Mouse (Mus musculus) gastrocnemius, adult 2 months (tissue): ENCODE measurements around the gene Gpr143. TPM values are rescaled to one million over a fixed set of nuclear protein-coding genes. Genes with fewer than 3 reads are reported as not detected.
"Not testable (repeated sequence)": the region's sequence is repeated elsewhere in the genome, so short reads cannot be mapped to it uniquely, and the experiment has no call there.

ENCODE experiments used
- DNase-seq: peaks from one replicate; pipeline ENCODE4 v3.0.0; 2022
- H3K27ac ChIP-seq: fragments of 200-600 bp; 2 replicates; pipeline ENCODE4 v1.8.1; 2022; ENCODE audit warnings: mild to moderate bottlenecking
- H3K4me3 ChIP-seq: fragments of 200-600 bp; 2 replicates; pipeline ENCODE4 v1.8.1; 2022; ENCODE audit warnings: mild to moderate bottlenecking, moderate library complexity
- CTCF ChIP-seq: fragments of 200-600 bp; IDR thresholded peaks from 2 replicates; pipeline ENCODE4 v1.8.1; 2022; ENCODE audit warnings: antibody characterized with exemption, mild to moderate bottlenecking, moderate library complexity
- intact Hi-C: fragments of 180-260 bp; cut with DNase I; formaldehyde crosslinking; loops from one replicate; pipeline ENCODE4 v1.15.1; 2025
- total RNA-seq, 2 experiments: library from RNA; stranded (reverse); gene quantifications; 2 replicates each; pipeline ENCODE4 v1.2.3; 2021

Gpr143 gene
- total RNA-seq, 2 experiments from 2014 or later, result not detected

DNA sequence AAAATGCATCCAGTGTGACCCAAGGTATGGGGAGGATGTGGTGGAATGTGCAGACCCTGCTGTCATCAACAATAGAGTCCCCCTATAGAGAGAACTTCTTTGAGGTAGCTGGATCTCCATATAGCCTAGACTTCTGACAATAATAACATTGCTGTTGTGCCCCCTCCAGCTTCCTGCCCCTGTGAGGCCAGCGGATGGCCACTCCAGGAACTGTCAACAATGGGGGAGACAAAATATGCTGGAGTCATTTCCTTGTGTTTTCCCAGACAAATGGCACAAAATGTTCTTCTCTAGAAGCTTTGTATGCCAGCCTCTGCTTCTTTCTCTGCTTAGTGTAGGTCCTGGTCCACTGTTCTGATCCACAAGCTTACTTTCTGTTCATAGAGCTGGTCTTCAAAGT is 6.4 kb downstream of the Gpr143 start:
- intact Hi-C loops, result no loop called here
- no peak for DNase-seq
- no peak overlapping the region for H3K27ac ChIP-seq
- no peak overlapping the region for H3K4me3 ChIP-seq
- no peak for TF ChIP-seq CTCF

DNA sequence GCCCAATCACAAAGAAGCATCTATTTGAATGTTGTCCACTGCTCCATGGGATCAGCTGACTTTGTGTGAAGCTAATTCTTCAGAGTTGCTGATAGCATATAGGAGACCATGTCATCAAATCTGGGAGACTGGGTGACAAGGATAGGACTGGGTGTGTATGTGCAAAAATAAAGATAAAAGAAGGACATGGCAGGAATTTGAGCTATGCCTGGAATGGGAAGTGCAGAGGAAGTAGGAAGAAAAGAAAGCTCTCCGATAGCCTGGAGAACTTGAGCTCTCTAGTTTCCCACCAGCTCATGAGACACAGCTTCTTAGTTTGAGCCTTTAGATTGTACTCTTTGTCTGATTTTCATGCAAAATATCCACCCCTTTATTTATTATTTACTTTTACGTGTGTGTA is 6.9 kb downstream of the Gpr143 start:
- no peak for TF ChIP-seq CTCF
- DNase-seq, result no peak
- no peak overlapping the region for H3K4me3 ChIP-seq
- intact Hi-C loops, result no loop called here
- no peak overlapping the region for H3K27ac ChIP-seq

DNA sequence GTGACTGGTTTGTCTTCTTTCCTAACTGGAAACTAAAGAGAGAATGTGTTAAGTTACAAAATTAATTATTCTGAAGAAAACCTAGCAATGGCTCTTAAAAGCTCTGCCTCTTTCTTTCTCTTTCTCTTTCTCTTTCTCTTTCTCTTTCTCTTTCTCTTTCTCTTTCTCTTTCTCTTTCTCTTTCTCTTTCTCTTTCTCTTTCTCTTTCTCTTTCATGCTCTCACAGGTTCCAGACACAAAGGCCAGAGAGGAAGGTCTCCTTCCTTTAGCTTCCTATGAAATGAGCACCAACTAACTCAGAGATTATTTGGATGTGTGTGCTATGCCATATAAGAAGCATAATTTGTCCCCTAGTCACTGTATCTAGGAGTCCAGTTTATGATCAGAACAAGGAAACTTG is 23.6 kb downstream of the Gpr143 start:
- no peak for DNase-seq
- TF ChIP-seq CTCF, result no peak
- Histone ChIP-seq H3K4me3 (no peak overlapping the region), H3K27ac (no peak overlapping the region)
- intact Hi-C loops, result no loop called here

DNA sequence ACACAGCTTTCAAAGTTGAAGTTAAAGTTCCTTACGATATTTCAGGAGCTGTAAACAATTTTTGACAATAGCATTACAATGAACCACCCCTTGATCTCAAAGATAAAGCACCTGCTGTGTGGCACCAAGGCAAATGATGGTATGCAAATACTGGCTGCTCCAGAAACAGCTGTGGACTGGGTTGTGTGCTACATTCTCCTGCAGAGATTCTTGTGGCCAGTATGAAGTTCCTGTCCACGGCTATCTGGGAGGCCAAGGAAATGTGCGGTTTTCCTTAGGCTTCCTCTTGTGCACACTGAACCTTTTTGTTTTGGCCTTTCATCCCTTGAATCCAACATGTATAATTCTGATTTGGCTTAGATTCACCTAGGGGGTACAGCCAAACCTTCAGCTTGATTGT is 31.6 kb downstream of the Gpr143 start:
- intact Hi-C loops, result loop anchor here (10.0 kb wide), 1 partner anchor 199 kb away; no protein-coding TSS in a partner anchor
- Histone ChIP-seq H3K27ac (no peak overlapping the region), H3K4me3 (no peak overlapping the region)
- no peak for DNase-seq
- no peak for TF ChIP-seq CTCF

DNA sequence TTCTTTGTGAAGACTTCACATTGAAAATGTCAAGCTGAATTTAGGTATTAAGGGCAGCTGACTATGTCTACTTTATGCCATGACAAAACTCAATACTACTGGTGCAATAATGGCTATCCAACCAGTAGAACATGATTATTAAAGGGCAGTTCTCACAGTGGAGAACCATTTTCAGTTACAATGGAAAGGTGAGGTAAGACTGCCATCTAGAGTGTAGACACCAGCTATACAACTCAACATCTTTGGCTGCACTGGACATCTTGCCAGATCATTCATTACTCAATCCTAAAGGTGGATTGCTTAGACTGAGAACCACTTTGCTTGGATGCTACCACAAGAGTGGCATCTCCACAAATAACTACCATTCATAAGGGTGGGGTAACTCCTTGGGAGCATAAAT is 37.3 kb downstream of the Gpr143 start:
- H3K27ac ChIP-seq, result no peak overlapping the region
- peak; percentile 55 for TF ChIP-seq CTCF
- DNase-seq, result no peak
- H3K4me3 ChIP-seq, result no peak overlapping the region
- intact Hi-C loops, result loop anchor here (2.0 to 10.0 kb wide), 2 partner anchors 112 to 204 kb away; no protein-coding TSS in a partner anchor

DNA sequence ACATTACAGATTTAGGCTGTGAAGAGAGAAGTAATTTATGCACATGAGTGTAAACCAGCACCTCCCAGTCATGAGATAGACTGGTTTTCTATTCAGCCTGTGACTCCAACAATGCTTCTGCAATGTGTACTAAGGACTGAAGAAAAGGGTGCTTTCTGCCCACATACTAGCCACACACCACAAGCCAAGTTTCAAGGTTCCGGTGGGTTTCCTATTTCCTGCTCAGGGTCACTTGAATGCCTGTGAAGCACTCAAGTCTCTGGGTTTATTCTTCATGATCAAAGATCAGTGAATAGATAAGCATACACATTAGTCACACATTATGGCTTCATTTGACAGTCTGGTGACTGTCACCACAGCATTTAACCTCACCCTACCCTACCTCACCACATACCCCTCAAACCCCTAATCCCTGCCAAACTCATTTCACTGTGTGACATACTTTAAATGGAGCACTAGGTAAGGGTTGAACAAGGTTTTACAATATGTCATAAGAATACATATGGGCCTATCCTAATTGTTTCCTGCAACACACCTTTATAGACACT is 49.4 kb downstream of the Gpr143 start:
- DNase-seq, H3K4me3 ChIP-seq, intact Hi-C loops, H3K27ac ChIP-seq: not testable (repeated sequence)

DNA sequence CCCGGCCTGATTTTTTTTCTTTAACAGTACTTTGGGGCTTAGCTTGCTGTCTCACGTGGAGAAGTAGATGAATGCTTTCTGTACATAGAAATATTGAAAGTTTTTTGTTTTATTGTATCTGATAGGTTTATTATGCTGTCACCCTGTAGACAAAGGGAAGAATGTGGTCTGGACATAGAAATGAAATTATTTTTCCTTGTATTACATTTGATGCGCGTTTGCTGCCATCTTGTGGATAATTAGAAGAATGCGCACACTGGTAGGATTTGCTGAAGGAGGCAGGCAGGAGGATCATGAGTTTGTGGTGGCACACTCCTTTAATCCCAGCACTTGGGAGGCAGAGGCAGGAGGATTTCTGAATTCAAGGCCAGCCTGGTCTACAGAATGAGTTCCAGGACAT is 53.2 kb downstream of the Gpr143 start:
- not testable (repeated sequence) for DNase-seq

DNA sequence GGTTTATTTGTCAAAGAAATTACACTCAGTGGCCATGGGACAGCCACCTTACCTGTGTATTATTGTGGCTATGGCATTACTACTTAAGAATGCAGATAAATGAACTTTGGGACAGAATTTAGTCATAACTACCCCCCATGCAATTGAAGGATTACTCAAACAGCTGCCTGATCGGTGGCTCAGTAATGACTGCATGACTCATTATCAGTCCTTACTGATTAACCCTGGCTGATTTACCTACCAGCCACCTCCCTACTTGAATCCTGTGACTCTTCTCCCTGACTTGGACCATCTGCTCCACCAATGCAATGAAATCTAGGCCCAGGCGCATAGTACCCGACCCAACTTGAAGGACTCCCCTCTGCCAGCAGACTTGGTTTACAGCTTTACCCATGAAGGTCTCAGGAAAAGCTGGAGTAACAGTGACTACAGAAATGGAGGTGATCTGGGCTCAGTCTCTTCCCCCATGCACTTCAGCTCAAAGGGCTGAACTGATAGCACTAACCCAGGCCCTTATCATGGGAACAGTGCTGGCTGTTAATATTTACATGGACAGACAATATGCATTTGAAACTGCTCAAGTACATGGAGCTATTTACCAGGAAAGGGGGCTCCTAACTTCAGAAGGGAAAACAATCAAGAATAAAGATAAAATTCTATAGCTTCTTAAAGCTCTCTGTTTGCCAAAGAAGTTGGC is 73.5 kb downstream of the Gpr143 start:
- intact Hi-C loops, result no loop called here
- TF ChIP-seq CTCF, result no peak
- Histone ChIP-seq H3K27ac (no peak overlapping the region), H3K4me3 (no peak overlapping the region)
- no peak for DNase-seq

More for the DNA sequence above, 53.2 kb downstream of the Gpr143 start:
- intact Hi-C loops, H3K4me3 ChIP-seq, H3K27ac ChIP-seq: not testable (repeated sequence)
- TF ChIP-seq CTCF, result peak; percentile 67

Other genes starting within 250 kb of the Gpr143 start
- gene Cldn34a, start 218.6 kb upstream of the Gpr143 start, total RNA-seq, result not detected
- 1 to 10 TPM in 1 of 2 experiments, under 1 TPM in 1; 0.69 to 1.8 TPM for gene Shroom2, start 12.5 kb upstream of the Gpr143 start, total RNA-seq
- not detected for gene Usp51, start 224.5 kb downstream of the Gpr143 start, total RNA-seq